Mouse (Mus musculus) right cerebral cortex, adult 18-20 months (tissue): ENCODE measurements at regions not wholly inside any gene's neighbourhood (a gene's known extent, or its start where the extent isn't known, plus 50 kb on each side); places are given as distances from the start of the nearest gene placed in this dataset.

Experiments
- DNase-seq: peaks from one replicate; pipeline ENCODE4 v3.0.0; 2022; ENCODE audit warnings: mixed read lengths

- no peak for DNase-seq
Measured at GRCm38 (mm10) chr15:50005142-50005541, 3879.6 kb upstream of the Gm7489 start.

DNA sequence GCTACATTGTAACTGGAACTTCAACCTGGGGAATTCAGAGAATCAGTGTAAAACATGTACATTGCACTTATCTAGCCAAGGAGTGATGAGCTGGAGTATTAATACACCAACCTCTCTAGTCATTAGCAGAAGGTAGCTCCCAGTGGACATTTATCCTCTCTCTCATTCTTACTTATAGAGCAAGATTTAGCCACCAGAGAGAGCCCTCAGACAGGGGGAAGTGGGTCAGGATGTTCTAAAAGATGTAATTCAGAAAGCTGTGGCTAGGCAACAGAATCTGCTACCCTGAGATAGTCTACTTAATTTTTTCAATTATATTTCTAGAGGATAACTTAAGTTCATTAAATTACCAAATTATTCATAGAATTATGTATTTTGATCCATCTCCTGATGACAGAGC lies 3838.1 kb upstream of the Gm7489 start:
- no peak for DNase-seq

DNA sequence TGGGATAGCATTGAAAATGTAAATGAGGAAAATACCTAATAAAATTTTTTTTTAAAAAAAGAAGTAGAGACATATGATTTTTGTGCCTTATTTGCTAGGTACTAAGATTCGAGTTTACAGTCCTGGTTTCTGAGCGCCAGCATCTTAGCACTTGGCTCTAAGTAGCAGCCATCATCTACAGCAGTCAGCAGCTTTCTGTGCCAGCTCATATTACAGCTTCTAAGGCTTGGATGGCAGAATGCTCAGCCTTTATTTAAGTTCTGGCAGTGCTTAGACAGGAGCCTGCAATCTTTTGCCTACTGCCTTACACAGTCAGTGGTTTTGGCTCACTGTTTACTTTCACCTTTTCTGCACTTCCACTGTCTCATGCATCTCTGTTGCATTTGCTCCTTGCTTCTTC lies 3831.2 kb upstream of the Gm7489 start:
- peak; percentile 32 for DNase-seq

DNA sequence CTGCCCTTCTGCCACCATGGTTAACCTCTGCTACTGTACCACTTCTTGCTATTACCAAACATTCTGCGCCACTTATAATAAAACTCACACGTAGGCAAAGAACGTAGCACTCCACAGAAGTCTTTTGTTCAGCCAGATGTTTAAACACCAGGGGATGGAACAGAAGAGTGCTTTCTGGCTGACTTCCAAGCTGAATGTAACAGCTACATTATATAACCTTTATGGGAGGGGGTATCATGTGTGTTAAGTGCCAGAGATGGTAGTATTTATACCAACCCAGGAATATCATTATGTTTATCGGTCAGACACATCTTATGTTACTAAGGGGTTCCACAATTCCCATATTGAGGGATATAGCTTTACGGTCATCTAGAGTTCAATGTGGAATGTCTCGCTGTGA lies 3830.8 kb upstream of the Gm7489 start:
- DNase-seq: no peak

DNA sequence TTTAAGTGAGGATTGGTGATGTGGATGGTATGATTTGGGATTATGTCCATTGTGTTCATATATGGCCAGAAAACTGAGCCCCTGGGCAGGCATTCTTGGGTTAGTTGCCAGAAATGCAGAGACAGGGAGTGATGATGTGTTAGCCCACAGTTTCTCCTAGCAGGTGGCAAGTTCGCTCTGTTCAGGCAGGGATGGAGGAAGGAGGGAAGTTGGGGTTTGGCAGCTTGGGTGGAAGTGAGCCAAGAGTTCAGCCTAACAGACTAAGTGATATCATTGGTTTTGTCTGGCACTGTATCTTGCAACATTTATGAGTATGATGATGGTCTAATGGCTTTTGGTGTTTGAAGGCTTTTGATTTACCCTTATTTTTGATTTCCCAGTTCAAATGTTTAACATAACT lies 3806.5 kb upstream of the Gm7489 start:
- DNase-seq: no peak

GRCm38 (mm10) chr15:50082428-50082827 lies 3802.3 kb upstream of the Gm7489 start:
- DNase-seq: no peak

GRCm38 (mm10) chr15:50102596-50103277 lies 3782.0 kb upstream of the Gm7489 start:
- no peak for DNase-seq

DNA sequence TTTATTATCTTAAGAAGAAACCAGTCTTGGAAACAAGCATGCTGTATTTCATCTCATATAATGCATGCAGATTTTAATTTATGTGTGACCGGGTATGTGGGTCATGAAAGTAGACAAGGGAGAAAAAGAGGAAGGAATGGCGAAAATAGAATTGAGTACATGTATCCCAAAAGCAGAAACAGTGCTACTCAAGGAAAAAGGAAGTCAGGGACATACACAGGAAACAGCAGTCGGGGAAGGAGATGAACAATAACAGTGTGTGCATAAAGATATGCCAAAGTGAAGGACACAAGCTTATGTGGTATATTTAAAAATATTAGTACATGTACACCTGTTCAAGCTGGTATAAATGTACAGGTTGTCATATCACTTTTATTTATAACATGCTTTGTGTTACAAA lies 3775.8 kb upstream of the Gm7489 start:
- DNase-seq: no peak

GRCm38 (mm10) chr15:50153863-50154262 lies 3730.8 kb upstream of the Gm7489 start:
- no peak for DNase-seq

GRCm38 (mm10) chr15:50172276-50172772 lies 3712.4 kb upstream of the Gm7489 start:
- no peak for DNase-seq

GRCm38 (mm10) chr15:50183185-50183584 lies 3701.5 kb upstream of the Gm7489 start:
- DNase-seq: no peak
